Mouse (Mus musculus): ENCODE measurements at regions not wholly inside any gene's neighbourhood (a gene's known extent, or its start where the extent isn't known, plus 50 kb on each side); places are given as distances from the start of the nearest gene placed in this dataset.

DNA sequence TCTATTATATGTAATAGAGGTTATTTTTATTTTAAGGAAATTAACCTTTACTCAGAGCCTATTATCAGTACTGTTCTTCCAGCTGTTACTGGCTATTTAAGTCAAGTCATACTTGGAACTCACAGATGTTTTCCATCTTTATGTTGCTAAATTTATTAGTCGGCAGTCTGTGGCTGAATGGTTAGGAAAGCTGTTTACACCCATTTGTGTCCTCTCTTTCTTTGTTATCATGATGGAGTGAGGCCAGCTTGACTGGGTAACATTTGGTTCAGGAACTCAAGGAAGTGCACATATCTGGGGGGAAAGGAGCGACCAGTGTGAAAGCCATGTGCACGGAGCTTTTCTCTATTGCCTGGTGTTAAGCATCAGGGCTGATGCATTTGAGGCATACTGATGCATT, 160.4 kb upstream of the Klf12 start:
- Histone ChIP-seq H3K9ac (ENCODE audit: low read depth, low read length) (no peak overlapping the region), H3K36me3 (ENCODE audit: control insufficient read depth, insufficient read depth, low read length) (no peaks in the 10 kb centered on the region), H3K27me3 (ENCODE audit: control insufficient read depth, insufficient read depth, low read length) (no peaks in the 10 kb centered on the region), H3K79me2 (replicated peaks; ENCODE audit: control insufficient read depth, insufficient read depth, low read length) (no peaks in the 10 kb centered on the region), H3K27ac (no peak overlapping the region), H3K4me1 (ENCODE audit: control insufficient read depth, insufficient read depth, low read length) (peaks cover 2% of the 10 kb centered on the region), H3K4me3 (no peak overlapping the region)
- no peak for DNase-seq
- no peak for TF ChIP-seq POLR2A (IDR thresholded peaks at IDR 0.05; ENCODE audit: insufficient read depth, low read depth, low read length)
- no peak for TF ChIP-seq CTCF (IDR thresholded peaks at IDR 0.05)
- TF ChIP-seq EP300 (IDR thresholded peaks at IDR 0.05; ENCODE audit: insufficient read depth, low read depth, low read length) = no peak
- 28% methylated on average over 3 of the region's 3 CpGs for WGBS
- intact Hi-C loops (cut with DNase I) = no loop called here

- 80% methylated on average over 2 of the region's 2 CpGs for WGBS
These were observed 159.6 kb upstream of the Klf12 start for GRCm38 (mm10) chr14:100444099-100444498.

GRCm38 (mm10) chr14:100437552-100437951, 153.1 kb upstream of the Klf12 start:
- Histone ChIP-seq H3K79me2 (replicated peaks; ENCODE audit: control insufficient read depth, insufficient read depth, low read length) (no peaks in the 10 kb centered on the region), H3K27me3 (ENCODE audit: control insufficient read depth, insufficient read depth, low read length) (no peaks in the 10 kb centered on the region), H3K4me3 (no peak overlapping the region), H3K36me3 (ENCODE audit: control insufficient read depth, insufficient read depth, low read length) (no peaks in the 10 kb centered on the region), H3K9ac (ENCODE audit: low read depth, low read length) (no peak overlapping the region), H3K27ac (no peak overlapping the region), H3K4me1 (ENCODE audit: control insufficient read depth, insufficient read depth, low read length) (no peaks in the 10 kb centered on the region)
- WGBS = 71% methylated on average over 1 of the region's 1 CpGs
- intact Hi-C loops (cut with DNase I) = no loop called here
- no peak for TF ChIP-seq POLR2A (IDR thresholded peaks at IDR 0.05; ENCODE audit: insufficient read depth, low read depth, low read length)
- no peak for TF ChIP-seq EP300 (IDR thresholded peaks at IDR 0.05; ENCODE audit: insufficient read depth, low read depth, low read length)
- no peak for TF ChIP-seq CTCF (IDR thresholded peaks at IDR 0.05)
- DNase-seq = no peak

More at GRCm38 (mm10) chr14:100444099-100444498, 159.6 kb upstream of the Klf12 start:
- DNase-seq = no peak
- Histone ChIP-seq H3K9ac (ENCODE audit: low read depth, low read length) (no peak overlapping the region), H3K4me3 (no peak overlapping the region), H3K27me3 (ENCODE audit: control insufficient read depth, insufficient read depth, low read length) (no peaks in the 10 kb centered on the region), H3K36me3 (ENCODE audit: control insufficient read depth, insufficient read depth, low read length) (no peaks in the 10 kb centered on the region), H3K27ac (no peak overlapping the region), H3K79me2 (replicated peaks; ENCODE audit: control insufficient read depth, insufficient read depth, low read length) (no peaks in the 10 kb centered on the region), H3K4me1 (ENCODE audit: control insufficient read depth, insufficient read depth, low read length) (peaks cover 2% of the 10 kb centered on the region)
- intact Hi-C loops (cut with DNase I) = no loop called here
- no peak for TF ChIP-seq EP300 (IDR thresholded peaks at IDR 0.05; ENCODE audit: insufficient read depth, low read depth, low read length)
- TF ChIP-seq POLR2A (IDR thresholded peaks at IDR 0.05; ENCODE audit: insufficient read depth, low read depth, low read length) = no peak
- no peak for TF ChIP-seq CTCF (IDR thresholded peaks at IDR 0.05)

DNA sequence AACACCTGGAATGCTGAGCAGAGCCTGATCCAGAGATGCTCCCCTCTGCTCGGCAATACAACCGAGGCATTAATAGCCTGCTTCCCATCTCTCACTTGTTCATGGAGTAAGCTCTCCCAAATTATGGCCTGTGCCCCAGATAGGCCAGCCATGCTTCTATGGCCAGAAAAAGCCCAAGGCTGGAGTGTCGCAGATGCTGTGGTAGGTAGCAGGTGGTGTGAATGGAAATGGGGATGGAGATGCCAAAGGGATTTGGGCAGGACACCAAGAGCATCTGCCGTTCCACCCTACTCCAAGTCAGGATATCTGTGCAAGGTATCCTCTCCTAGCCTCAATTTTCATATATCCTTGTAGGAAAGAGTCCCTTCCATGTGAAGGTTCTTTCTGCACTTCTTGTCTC, 145.2 kb upstream of the Klf12 start:
- DNase-seq = no peak
- Histone ChIP-seq H3K27ac (no peak overlapping the region), H3K9ac (ENCODE audit: low read depth, low read length) (no peak overlapping the region), H3K36me3 (ENCODE audit: control insufficient read depth, insufficient read depth, low read length) (no peaks in the 10 kb centered on the region), H3K4me1 (ENCODE audit: control insufficient read depth, insufficient read depth, low read length) (no peaks in the 10 kb centered on the region), H3K4me3 (no peak overlapping the region), H3K79me2 (replicated peaks; ENCODE audit: control insufficient read depth, insufficient read depth, low read length) (no peaks in the 10 kb centered on the region), H3K27me3 (ENCODE audit: control insufficient read depth, insufficient read depth, low read length) (no peaks in the 10 kb centered on the region)
- no peak for TF ChIP-seq POLR2A (IDR thresholded peaks at IDR 0.05; ENCODE audit: insufficient read depth, low read depth, low read length)
- TF ChIP-seq CTCF (IDR thresholded peaks at IDR 0.05) = no peak
- TF ChIP-seq EP300 (IDR thresholded peaks at IDR 0.05; ENCODE audit: insufficient read depth, low read depth, low read length) = no peak
- 90% methylated on average over 4 of the region's 4 CpGs for WGBS
- intact Hi-C loops (cut with DNase I) = no loop called here

DNA sequence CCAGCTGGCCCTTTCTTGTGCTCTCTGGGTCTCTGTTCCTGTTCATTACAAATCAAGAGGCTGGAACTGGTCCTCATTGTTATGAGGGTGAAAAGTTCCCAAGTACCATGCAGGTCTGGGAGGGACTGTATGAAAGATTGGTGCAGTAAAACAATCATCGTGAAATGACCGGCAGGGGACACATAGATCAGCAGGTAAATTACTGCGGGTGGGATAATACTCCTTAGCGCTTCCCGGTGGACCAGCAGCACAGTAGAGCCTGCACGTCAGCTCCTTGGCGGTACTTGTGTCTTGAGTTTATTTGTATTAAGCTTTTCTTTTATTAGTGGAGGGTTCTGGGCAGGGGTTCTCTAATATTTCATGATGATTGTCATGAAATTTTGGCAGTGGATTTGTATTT, 141.9 kb upstream of the Klf12 start:
- WGBS = 95% methylated on average over 7 of the region's 7 CpGs
- H3K4me1 ChIP-seq (ENCODE audit: control insufficient read depth, insufficient read depth, low read length) = no peaks in the 10 kb centered on the region
- no peak overlapping the region for H3K9ac ChIP-seq (ENCODE audit: low read depth, low read length)
- no peaks in the 10 kb centered on the region for H3K79me2 ChIP-seq (replicated peaks; ENCODE audit: control insufficient read depth, insufficient read depth, low read length)
- TF ChIP-seq EP300 (IDR thresholded peaks at IDR 0.05; ENCODE audit: insufficient read depth, low read depth, low read length) (no peak), POLR2A (IDR thresholded peaks at IDR 0.05; ENCODE audit: insufficient read depth, low read depth, low read length) (no peak), CTCF (IDR thresholded peaks at IDR 0.05) (no peak)
- intact Hi-C loops (cut with DNase I) = no loop called here
- H3K36me3 ChIP-seq (ENCODE audit: control insufficient read depth, insufficient read depth, low read length) = no peaks in the 10 kb centered on the region
- no peaks in the 10 kb centered on the region for H3K27me3 ChIP-seq (ENCODE audit: control insufficient read depth, insufficient read depth, low read length)
- H3K4me3 ChIP-seq = no peak overlapping the region
- DNase-seq = no peak
- H3K27ac ChIP-seq = no peak overlapping the region

DNA sequence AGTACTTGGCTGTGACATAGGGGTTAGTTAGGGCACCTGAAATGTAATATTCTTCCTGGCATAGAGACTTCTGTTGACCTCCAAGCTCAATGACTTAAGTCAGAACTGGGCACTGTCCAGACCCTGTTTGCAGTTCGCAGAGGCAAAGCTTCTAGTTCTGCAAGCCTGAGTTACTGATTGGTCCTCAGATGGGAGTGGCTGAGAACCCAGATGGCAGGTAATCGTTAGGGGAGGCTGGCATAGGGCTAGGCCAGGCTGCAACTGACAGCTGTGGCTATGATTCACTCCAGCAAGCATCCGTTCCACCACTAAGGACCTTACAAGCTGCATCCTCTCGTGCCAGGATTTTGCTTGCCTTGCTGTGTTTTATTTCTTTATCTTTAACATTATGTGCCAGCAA, 139.3 kb upstream of the Klf12 start:
- no peaks in the 10 kb centered on the region for H3K79me2 ChIP-seq (replicated peaks; ENCODE audit: control insufficient read depth, insufficient read depth, low read length)
- WGBS = 66% methylated on average over 4 of the region's 4 CpGs
- no peaks in the 10 kb centered on the region for H3K27me3 ChIP-seq (ENCODE audit: control insufficient read depth, insufficient read depth, low read length)
- H3K4me3 ChIP-seq = no peak overlapping the region
- H3K9ac ChIP-seq (ENCODE audit: low read depth, low read length) = no peak overlapping the region
- DNase-seq = no peak
- H3K27ac ChIP-seq = no peak overlapping the region
- intact Hi-C loops (cut with DNase I) = no loop called here
- H3K4me1 ChIP-seq (ENCODE audit: control insufficient read depth, insufficient read depth, low read length) = no peaks in the 10 kb centered on the region
- TF ChIP-seq EP300 (IDR thresholded peaks at IDR 0.05; ENCODE audit: insufficient read depth, low read depth, low read length) (no peak), POLR2A (IDR thresholded peaks at IDR 0.05; ENCODE audit: insufficient read depth, low read depth, low read length) (no peak), CTCF (IDR thresholded peaks at IDR 0.05) (no peak)
- H3K36me3 ChIP-seq (ENCODE audit: control insufficient read depth, insufficient read depth, low read length) = no peaks in the 10 kb centered on the region

Data from heart, adult 2 months (tissue).